Mouse (Mus musculus) heart, adult 2 months (tissue): Measurements from ENCODE around the gene Clrn3.

Experiments used
- CTCF ChIP-seq: fragments of 200-600 bp; IDR thresholded peaks from 2 replicates; pipeline ENCODE4 v1.8.1; 2022; ENCODE audit warnings: antibody characterized with exemption, mild to moderate bottlenecking, moderate library complexity
- EP300 ChIP-seq: fragments of 200-500 bp; IDR thresholded peaks from 2 replicates; pipeline ENCODE4 v1.6.1; 2011; ENCODE audit warnings: low read depth, low read length, control low read depth; ENCODE audit not compliant: insufficient read depth
- POLR2A ChIP-seq: fragments of 200-500 bp; IDR thresholded peaks from 2 replicates; pipeline ENCODE4 v1.6.1; 2011; ENCODE audit warnings: mild to moderate bottlenecking, low read depth, low read length, control low read depth; ENCODE audit not compliant: insufficient read depth

DNA sequence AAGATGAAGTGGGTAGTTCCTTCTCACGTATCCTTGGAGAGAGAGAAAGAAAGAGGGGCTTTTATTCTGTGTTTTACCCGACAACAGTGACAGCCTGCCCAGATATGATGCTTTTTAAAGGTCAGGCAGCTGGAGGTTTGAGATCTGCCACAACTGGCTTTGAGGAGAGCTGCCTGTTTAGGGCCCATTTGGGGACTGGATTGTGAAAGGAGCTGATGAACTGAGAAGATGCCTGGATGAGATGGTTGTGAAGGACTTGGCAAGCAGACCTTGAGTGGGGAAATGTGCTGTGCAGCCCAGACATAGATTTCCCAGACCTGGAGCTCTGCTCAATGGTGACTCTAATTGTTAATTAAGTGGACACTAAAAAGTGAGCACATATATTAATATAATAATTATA lies 40.1 kb upstream of the Clrn3 start:
- TF ChIP-seq POLR2A (no peak), CTCF (no peak), EP300 (no peak)
